Mouse (Mus musculus) layer of hippocampus, adult 11-12 months (tissue): ENCODE measurements at regions not wholly inside any gene's neighbourhood (a gene's known extent, or its start where the extent isn't known, plus 50 kb on each side); places are given as distances from the start of the nearest gene placed in this dataset.

Experiments used
- DNase-seq: peaks from one replicate; pipeline ENCODE4 v3.0.0; 2022; ENCODE audit warnings: low spot score

DNA sequence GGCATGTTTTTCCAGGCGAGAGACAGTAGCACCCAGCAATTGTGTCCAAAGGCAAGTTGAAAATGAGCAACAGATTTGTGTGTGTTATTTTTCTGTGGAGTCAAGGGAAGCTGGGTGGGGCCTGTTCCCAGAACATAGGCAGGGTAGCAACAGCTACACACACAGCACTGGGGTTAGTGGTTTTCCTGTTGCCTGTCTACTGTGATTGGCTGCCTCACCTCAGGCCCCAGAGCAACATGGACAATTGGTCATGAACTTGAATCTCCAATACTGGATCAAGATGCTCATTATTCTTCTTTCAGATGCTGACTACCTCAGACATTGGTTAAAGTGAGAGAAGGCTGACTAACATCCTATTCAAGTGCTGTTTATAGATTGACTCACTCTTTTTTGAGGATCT lies 188.9 kb downstream of the Gm5426 start:
- no peak for DNase-seq

DNA sequence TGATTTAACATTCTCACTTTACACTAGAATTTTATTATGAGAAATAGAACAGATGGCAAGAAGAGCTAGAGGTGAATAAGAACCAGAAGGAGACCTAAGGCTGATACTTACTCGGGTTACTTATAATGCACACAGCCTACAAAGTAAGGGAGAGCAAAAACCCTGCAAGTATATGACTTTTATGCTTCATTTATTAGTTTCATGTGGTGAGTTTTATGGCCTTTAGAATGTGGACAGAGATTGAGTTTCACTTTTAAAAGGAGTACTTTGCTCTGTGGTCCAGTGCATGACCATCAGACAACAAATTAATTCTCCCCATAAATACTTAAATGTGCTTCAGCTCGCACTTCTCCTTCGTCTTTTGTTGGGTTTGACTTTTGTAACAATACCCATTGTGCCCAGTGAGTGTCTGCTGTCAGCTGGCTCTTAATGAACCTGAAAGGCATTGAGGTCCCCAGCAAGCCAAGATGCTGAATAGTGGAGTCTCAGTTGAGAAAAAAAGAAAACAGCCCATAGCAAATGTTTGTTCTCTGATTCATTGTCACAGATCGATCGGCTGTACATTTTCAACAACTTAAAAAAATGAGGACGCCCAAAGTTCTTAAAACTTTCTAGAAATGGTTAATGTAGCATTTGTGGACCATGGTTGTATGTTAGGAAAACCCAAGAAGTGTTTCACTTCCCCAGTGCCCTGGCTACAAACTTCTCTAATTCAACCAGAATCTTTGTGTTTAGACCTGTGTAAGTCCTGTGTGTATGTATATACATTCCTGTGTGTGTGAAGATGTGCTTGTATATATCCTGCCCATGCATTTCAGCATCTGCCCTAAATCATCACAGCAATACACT lies 194.5 kb downstream of the Gm5426 start:
- no peak for DNase-seq

DNA sequence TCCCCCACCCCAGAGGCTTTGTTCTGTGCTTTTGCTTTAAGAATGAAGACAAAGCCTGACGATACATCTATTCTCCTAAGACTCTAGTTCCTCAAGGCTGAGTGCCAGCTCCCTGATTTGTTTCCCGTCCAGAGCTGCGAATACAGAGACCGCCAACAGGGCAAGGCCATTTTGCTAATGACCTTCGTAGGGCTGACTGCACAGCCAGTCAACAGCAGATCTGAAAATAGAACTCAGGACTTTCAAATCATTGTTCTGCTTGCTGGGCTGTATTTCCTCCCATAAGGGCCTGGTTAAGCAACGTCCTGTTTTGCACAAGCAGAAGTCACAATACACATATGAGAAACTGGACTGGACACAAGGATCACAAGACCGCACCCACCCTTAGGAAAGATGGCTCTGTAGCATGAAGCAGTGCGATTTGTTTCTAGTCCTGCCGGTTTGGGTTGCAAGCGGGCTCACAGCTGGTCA lies 196.4 kb downstream of the Gm5426 start:
- peak; percentile 41 for DNase-seq

DNA sequence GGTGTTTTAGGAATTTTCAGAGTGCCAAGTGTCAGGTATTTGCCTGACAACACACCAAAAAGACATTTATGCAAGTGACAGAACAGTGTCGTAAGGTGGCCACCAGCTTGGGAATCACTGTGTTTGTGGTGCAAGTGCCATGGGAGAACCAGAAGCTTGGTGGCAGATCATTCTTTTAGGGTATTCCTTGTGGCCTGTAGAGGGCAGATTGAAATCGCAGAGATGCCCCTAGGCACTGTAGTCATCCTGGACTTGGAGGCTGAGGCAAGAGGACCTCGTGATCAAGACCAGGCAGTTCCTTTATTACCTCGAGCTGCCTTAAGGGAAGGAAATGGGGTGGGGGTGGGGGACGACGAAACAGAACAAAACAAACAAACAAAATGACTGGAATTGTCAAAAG lies 196.8 kb downstream of the Gm5426 start:
- DNase-seq = peak; percentile 38

DNA sequence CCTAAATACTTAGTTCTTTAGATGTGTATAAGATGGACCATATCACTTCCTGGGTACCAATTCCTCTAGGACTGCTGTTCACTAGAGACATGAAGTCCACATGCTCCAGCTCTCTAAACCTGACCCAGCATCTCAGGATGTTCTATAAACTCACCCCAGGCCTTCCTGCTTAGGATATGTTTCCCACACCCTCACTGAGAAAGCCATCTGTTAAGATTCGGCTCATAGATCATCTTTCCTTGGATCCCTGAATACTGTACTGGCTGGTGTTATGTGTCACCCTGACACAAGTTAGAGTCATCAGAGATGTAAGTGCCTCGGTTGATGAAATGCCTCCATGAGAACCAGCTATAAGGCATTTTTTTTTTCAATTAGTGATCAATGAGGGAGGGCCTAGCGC lies 199.9 kb downstream of the Gm5426 start:
- DNase-seq = no peak

DNA sequence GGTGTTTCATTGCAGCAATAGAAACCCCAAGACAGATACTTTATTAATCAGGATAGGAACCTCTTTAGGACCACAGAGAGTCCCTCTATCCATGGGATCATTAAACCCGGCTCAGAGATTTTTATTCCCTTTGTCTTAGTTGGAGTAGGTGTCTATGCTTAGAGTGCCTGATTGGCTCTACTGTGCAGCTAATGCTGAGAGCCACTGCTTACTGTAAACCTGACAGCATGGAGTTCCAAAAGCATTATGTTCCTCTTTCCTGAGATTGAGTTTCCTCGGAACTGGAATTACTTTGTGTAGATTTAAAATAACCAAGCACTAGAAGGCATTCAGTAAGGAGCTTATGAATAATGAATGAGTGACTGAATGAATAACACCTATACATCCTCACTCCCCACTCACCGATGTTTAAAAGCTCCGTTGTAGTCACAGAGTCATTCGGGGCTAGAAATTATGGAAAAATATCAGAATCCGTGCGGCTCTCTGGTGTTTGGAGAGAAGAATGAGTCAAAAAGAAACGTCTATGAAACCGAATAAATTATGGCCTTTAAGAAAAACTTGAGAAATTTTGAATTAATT lies 200.8 kb downstream of the Gm5426 start:
- DNase-seq = no peak

DNA sequence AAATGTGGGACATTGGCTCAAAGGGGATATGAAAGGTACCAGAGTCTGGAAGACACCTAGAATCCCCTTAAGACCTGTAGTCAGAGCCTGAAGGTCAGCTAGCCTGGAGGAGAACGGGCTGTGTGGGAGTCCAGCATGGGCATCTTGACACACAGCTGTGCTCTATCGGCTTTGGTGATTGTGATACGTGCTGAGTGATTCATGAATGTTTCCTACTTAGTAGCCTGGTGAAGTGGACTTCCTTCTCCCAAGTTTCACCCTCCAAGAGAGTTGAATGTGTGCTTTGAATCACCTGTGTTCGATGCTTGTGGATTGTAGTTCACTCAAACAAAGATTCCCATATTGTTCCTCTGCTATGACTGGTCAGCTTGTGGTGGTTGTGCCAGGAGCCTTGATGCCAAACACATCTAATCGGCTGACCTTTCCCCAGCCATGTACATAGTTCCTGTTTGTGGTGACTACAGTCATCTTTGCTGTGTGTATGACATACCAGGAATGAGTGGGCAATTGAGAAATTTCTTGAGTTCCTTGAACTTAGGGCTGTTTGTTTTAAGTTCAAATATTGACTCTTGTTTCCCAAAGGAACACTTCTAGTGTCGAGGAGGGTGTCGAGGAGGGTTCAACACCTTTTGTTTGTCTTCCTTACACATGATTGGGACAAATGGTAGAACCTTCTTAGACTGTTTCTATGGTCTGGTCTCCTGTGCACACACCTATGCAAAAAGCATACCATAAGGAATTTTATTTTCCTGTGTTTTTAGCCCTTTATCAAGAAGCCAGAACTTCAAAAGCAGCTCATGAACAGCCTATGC lies 201.6 kb downstream of the Gm5426 start:
- no peak for DNase-seq

DNA sequence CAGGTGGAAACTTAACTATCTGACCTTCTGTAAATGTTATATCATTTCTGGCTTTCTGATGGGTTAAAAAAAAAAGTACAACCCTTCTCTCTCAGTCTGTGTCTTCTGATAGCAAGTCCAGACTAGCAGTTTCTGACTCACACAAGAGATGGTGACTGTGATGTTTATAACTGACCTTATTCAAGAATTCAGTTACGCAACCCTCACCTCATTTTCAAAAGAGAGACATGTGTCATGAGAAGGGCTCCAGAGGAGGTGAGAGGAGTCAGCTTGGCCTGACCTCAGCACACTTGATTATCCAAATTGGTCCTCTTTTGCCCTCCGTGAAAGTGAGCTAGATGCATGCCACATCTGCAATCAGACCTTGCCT lies 202.2 kb downstream of the Gm5426 start:
- no peak for DNase-seq

DNA sequence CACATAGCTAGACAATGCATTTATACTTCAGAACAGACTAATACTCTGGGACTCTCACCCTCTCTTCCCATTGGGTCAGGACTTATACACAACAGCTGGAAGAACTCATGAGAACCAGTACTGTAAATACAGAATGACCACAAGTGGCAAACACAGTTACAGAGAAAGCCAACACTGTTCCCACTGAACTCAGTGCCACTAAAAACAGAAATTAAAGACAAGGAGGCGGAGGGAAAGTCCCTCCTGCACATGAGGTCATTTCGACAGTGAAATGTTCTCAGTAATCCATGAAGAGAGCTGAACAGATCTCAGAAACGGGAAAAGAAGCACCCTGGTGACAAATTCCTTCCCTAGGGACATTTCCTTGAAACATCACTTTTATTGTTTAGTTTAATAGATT lies 206.1 kb downstream of the Gm5426 start:
- no peak for DNase-seq

DNA sequence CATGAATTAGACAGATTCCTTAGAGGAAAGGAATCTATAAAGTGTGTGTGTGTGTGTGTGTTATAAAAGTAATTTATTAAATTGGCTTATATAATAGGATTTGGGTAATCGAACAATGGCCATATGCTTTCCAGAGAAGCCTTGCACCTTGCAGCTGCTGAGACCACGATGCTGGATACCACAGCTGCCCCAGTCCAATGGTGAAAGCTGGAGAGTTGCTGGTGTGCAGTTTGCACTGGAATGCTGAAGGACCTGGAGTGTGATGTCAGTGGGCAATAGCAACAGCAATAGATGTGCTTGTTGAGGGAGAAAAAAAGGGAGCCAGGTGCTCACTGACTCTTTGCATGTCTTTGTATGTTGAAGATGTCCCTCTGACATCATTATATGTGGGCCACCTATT lies 207.3 kb downstream of the Gm5426 start:
- no peak for DNase-seq

DNA sequence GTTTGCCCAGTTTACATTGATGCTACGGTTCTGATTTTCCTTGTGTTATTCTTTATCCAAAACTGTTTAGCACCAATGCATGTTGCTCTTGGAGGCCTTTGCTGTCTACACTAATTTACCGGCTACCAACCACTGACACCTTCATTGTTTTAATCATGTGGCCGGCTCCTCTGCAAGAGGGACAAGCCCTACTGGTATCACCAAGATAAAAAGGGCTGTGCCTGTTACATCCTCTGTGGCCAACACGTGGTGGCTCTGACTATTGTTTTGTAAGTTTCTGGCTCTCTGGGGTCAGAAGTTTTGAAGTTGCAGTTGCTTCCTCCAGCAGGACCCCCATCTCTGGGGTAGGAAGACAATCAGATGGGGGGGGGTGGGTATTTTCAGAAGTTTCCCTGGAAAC lies 214.3 kb downstream of the Gm5426 start:
- DNase-seq = no peak

DNA sequence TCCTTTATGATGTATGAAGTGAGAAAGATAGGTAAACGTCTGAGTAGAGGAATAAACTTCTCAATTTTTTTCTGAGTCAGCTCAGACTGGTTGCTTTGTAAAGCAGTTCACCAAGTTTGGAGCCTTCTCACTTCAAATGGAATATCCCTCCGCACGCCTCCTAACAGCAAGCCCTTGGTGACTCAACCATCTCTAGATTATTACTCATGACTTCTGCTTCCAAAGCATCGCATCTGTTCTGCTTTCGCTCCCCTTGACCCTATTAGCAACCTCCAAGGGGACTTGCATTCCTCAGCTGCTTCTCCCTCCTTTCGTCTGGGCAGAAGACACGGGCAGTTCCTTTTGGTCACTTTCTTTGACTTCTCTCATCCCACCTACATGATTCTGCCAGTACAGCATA lies 214.9 kb downstream of the Gm5426 start:
- DNase-seq = no peak

DNA sequence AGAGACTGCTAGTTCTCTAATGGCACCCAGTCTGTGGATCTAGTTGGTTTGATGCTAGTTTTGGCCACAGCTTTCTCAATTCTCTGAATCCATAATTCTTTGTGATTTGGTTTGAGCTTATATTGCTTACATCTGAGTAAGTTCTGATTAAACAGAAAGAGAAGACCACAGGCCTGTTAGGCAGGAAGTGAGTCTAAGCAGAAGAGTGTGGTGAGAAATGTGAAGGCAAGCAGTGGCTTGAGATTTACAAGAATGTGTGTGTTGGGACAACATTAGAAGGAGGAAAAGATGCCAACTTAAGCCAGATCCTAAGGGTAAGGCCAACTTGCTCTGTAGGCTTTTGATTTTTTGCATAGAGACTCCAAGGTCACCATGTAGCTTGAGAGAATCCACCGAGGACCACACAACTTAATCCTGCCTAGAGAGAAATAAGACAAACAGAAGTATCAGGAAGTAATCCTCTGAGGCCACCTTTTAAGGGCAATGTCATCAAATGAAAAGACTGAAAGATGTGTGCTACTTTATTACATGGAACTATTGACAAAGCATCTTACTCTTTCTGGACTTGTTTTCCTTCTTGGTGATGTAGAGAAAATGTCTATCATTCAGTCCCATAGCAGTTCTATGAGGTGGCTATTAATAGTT lies 220.7 kb downstream of the Gm5426 start:
- no peak for DNase-seq

DNA sequence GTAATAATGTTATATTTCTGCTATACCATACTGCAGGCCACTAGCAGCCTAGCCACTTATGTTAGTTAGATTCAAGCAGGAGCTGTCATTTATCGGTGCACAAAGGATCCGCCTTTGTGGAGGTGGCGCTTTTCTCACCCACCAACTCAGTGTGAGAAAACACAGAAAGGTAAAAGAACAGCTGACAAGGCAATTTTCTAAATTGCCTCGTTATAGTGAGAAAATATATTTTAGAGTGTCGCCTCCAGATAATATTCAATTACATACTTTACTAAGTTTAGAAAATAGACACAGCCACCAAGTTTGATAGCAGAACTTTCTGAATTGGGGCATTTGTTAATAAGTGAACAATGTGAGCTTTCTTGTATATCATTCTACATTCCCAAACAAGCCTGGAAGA lies 221.2 kb downstream of the Gm5426 start:
- DNase-seq = no peak

DNA sequence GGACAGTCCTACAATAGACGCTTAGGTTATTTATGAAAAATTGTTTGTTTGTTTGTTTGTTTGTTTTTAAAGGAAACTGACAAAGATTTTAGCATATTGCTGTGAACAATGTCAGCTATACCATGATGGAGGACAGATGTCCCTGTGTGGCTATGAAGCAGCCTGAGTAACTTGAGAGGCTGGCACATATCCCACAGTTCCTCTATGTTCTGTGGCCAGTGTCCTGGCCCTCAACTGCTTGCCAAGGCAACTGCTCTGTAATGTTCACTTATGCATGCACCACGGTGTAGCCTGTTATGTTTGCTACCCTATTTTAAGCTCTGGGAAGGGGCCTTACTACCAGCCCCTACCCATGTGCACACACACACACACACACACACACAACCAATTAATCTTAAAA lies 222.6 kb downstream of the Gm5426 start:
- DNase-seq = no peak

DNA sequence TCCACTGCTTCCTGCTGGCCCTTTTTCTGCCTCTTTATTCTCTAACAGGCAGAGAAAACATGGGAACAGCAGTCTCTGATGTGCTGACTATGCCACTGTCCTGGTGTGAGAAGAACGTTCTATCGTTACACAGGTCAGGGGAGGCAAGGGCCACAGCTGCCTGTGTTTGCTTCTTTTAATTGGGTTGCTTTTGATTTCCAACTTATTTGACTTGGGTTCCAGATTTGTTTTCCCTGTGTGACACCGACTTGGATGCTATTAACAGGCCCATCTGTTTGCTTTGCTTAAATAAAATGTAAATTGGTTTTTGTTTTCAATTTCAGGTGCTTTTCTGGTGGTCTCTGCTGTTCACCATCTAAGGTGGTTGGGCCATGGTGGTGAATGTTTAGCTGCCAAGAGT lies 225.8 kb downstream of the Gm5426 start:
- no peak for DNase-seq

DNA sequence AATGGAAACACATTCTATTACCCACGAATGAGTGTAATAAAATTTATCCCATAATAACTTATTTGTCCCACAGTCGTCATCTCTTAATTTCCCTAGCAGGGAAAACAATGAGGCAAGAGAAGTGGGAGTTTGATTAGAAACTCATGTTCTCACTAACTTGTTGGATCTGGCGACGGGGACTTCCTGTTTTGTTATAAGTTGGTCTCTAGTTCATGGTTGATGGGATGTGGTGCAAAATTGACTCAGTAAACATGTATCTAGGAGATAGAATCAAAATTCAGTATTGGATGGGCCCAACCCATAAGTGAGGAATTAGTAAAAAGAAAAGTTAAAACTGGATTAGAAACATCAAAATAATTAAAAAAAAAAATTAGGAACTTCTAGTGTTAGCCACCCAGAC lies 227.5 kb downstream of the Gm5426 start:
- no peak for DNase-seq

DNA sequence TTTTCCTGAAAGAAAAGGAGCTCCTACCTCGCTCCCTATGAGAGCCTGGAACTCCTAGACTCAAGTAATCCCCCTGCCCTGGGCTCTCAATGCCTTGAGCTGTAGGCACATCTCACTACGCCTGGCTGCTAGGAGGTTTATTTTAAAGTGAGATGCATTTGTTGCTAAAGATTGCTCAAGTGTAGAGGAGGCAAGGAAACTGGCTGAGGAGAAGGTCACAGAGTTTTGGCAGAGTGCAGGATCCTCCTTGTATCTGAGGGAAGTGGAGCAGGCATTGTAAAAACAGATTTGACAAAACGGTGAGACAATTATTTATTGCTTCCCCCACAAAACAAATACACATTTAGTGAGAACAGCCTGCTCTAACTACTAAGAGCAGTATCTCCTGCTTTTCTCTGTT lies 228.7 kb downstream of the Gm5426 start:
- no peak for DNase-seq

DNA sequence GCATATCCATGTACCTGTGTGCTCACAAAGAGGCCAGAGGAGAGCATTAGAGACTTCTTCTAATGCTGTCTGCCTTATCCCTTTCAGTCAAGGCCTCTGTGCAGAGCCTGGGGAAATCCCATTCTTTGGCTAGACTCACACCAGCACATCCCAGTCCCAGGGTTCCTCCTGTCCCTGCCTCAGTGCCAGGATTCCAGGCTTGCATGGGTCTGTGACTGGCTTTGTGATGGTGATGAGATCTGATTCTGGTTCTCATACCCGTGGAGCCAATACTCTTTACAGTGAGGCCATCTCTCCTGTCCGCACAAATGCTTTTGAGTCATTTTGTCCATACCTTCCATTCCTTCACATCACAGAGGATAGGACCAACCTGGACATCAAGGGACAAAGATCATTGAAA lies 230.5 kb downstream of the Gm5426 start:
- no peak for DNase-seq

DNA sequence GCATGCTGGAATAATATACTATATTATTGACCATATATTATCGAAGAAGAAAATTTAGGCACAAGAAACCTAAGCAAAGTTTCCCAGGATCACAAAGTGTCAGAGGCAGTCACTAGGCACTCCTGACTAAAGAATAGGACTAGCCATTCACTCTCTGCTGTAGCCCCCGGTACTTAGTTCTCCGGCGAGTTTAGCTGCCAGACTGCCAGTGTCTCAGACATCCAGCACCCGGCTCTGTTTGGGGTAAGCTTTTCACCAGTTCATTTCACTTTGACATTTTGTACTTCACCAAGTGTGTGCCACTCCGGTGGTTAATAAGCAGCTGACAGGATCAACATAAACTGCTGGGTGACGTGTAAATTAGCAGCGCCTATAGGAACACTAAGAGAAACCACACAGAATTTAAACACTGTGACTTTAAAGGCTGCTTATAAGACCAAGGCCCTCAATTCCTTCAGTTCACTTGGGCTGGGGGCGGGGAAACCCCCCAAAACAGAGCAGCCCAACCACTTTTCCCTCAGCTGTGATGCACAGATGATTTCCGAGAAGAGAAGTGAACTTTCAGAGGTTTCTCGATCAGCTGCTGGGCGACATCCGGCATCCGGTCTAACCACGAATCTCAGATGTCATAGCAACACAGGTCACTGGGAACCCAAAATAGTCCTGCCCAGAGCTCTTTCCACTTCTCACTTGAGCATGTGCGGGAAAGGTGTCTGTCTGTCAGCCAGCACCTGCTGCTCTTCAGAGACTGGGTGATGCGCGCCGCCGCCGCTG lies 234.3 kb downstream of the Gm5426 start:
- DNase-seq = peak; percentile 39

DNA sequence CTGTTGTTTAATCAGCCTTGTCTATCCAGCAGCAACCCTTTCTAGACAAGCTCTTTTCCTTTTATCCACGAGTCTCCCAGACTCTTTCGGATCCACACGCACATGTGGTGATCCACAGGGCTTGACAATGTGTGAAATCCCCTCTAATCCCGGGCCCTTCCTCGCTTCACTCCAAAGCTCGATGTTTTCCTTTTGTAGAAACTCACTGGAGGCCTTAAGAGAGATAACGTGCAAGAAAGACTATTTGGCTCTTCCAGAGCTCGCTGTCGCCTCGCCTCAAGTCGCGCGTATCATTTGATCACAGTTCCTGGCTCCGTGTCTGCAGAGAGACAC lies 234.9 kb downstream of the Gm5426 start:
- no peak for DNase-seq
